Mouse (Mus musculus): ENCODE measurements at regions not wholly inside any gene's neighbourhood (a gene's known extent, or its start where the extent isn't known, plus 50 kb on each side); places are given as distances from the start of the nearest gene placed in this dataset.

DNA sequence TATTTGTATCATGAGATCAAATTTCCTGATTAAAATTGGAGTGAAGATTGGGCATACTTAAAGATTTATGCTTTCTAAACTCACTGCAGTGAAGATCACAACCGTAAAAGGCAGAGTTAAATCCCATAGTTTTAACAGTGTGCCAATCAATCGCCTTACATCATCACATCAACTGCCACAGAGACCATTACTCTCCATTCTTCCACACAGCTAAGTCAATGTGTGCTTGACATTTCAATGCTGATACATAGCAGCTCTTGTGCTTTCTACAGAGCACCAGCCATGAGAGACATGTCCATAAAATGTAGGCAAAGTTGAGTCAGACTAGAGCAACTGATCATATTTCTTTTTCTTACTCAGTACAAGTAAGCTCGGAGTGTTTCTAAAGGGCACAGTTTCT, 530.9 kb upstream of the Gje1 start:
- Histone ChIP-seq H3K9ac (replicated peaks) (no peak overlapping the region), H3K27me3 (replicated peaks) (no peaks in the 10 kb centered on the region), H3K4me1 (no peaks in the 10 kb centered on the region), H3K4me2 (no peak overlapping the region), H3K27ac (replicated peaks) (no peak overlapping the region), H3K9me3 (replicated peaks) (no peaks in the 10 kb centered on the region), H3K4me3 (replicated peaks) (no peak overlapping the region), H3K36me3 (no peaks in the 10 kb centered on the region)
- ATAC-seq (ENCODE audit: low FRiP score) = no peak
- 84% methylated on average over 3 of the region's 3 CpGs for WGBS

GRCm38 (mm10) chr10:15244376-15245262, 526.6 kb upstream of the Gje1 start:
- Histone ChIP-seq H3K27ac (replicated peaks) (no peak overlapping the region), H3K27me3 (replicated peaks) (no peaks in the 10 kb centered on the region), H3K4me2 (no peak overlapping the region), H3K4me3 (replicated peaks) (no peak overlapping the region), H3K9ac (replicated peaks) (no peak overlapping the region), H3K36me3 (no peaks in the 10 kb centered on the region), H3K9me3 (replicated peaks) (no peaks in the 10 kb centered on the region), H3K4me1 (no peaks in the 10 kb centered on the region)
- ATAC-seq (ENCODE audit: low FRiP score) = no peak
- 82% methylated on average over 6 of the region's 6 CpGs for WGBS

- Histone ChIP-seq H3K4me1 (no peaks in the 10 kb centered on the region), H3K4me2 (no peak overlapping the region), H3K36me3 (no peaks in the 10 kb centered on the region), H3K27me3 (replicated peaks) (no peaks in the 10 kb centered on the region), H3K4me3 (replicated peaks) (no peak overlapping the region), H3K9ac (replicated peaks) (no peak overlapping the region), H3K27ac (replicated peaks) (no peak overlapping the region), H3K9me3 (replicated peaks) (no peaks in the 10 kb centered on the region)
- ATAC-seq (ENCODE audit: low FRiP score) = no peak
- WGBS = 63% methylated on average over 2 of the region's 2 CpGs
These were observed 525.4 kb upstream of the Gje1 start for GRCm38 (mm10) chr10:15243460-15243859.

DNA sequence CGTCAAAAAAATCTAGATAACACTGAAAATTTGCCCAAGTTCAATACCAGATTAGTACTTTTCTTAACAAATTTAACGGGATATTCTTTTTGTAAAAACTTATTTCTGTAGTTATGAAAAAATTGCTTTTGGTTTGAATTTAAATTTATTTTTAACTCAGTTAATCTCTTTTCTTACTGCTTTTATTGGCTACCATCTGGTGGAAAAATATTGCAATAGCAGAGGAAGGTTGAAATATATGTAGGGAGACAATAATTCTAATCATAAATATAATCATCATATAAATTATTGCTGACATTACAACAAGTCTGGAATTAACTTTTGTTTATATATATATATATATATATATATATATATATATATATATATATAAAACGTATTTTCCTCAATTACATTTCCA, 500.9 kb upstream of the Gje1 start:
- 86% methylated on average over 3 of the region's 3 CpGs for WGBS
- no peak overlapping the region for H3K4me3 ChIP-seq (replicated peaks)
- no peak overlapping the region for H3K4me2 ChIP-seq
- no peak overlapping the region for H3K9ac ChIP-seq (replicated peaks)
- no peaks in the 10 kb centered on the region for H3K36me3 ChIP-seq
- no peaks in the 10 kb centered on the region for H3K9me3 ChIP-seq (replicated peaks)
- ATAC-seq (ENCODE audit: low FRiP score) = no peak
- no peak overlapping the region for H3K27ac ChIP-seq (replicated peaks)
- no peaks in the 10 kb centered on the region for H3K27me3 ChIP-seq (replicated peaks)
- no peaks in the 10 kb centered on the region for H3K4me1 ChIP-seq

DNA sequence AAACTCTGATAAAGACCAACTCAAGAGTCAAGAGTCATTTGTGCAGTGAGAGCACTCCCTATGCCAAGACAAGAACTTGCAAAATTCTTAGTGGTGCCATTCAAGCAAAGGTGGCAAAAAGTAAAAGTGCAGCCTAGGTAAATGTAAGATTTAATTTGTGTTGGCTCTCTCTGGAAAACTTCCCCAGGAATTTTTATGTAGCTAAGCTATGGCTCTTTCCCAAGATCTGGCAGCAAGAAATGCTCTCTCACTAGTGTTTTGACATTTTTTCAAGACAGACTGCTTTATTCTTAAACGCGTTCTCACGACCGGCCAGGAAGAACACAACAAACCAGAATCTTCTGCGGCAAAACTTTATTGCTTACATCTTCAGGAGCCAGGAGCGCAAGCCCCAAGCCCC, 461.6 kb upstream of the Gje1 start:
- H3K4me2 ChIP-seq = no peak overlapping the region
- no peaks in the 10 kb centered on the region for H3K36me3 ChIP-seq
- no peak overlapping the region for H3K27ac ChIP-seq (replicated peaks)
- WGBS = 95% methylated on average over 6 of the region's 6 CpGs
- ATAC-seq (ENCODE audit: low FRiP score) = no peak
- H3K9ac ChIP-seq (replicated peaks) = no peak overlapping the region
- H3K9me3 ChIP-seq (replicated peaks) = no peaks in the 10 kb centered on the region
- no peaks in the 10 kb centered on the region for H3K4me1 ChIP-seq
- H3K27me3 ChIP-seq (replicated peaks) = no peaks in the 10 kb centered on the region
- H3K4me3 ChIP-seq (replicated peaks) = no peak overlapping the region

DNA sequence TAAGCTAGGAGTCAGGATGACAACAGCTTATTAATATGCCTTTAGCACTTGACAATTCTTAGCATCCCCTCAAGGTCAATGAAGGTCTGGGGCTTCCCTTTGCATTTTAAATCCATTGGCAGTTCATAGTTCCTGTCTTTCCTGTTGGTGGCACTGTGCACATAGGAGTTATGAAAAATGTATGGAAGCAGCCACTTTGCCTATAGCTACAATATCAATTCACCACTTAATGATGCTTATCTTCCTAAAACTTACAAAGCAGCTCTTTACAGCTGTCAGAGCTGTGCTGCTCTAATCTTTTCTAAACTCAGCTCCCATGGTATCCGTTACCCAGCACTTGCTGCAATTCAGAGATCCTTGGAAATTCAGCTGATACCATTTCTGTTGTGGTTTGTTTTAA, 456.4 kb upstream of the Gje1 start:
- Histone ChIP-seq H3K4me2 (no peak overlapping the region), H3K27me3 (replicated peaks) (no peaks in the 10 kb centered on the region), H3K9ac (replicated peaks) (no peak overlapping the region), H3K36me3 (no peaks in the 10 kb centered on the region), H3K4me1 (no peaks in the 10 kb centered on the region), H3K9me3 (replicated peaks) (no peaks in the 10 kb centered on the region), H3K27ac (replicated peaks) (no peak overlapping the region), H3K4me3 (replicated peaks) (no peak overlapping the region)
- 61% methylated on average over 1 of the region's 1 CpGs for WGBS
- no peak for ATAC-seq (ENCODE audit: low FRiP score)

DNA sequence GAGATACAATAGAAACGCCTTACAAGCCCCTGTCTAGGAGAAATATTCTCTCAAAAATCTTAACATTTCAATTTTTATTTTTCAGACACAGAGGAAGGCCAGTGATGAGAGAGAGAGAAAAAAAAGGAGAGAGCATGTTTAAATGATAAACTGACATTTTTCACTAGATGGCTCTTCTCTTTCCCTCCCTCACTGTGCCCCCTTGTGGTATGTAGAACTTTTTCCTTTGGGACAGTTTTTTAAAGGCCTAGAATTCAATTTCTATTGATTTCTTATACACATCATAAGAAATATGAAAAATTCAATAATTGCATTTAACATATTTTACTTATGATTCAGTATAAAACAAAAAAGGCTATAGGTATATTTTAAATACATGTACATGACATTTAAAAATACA, 454.5 kb upstream of the Gje1 start:
- Histone ChIP-seq H3K27me3 (replicated peaks) (no peaks in the 10 kb centered on the region), H3K36me3 (no peaks in the 10 kb centered on the region), H3K4me3 (replicated peaks) (no peak overlapping the region), H3K4me1 (no peaks in the 10 kb centered on the region), H3K9me3 (replicated peaks) (no peaks in the 10 kb centered on the region), H3K27ac (replicated peaks) (no peak overlapping the region), H3K4me2 (no peak overlapping the region), H3K9ac (replicated peaks) (no peak overlapping the region)
- no peak for ATAC-seq (ENCODE audit: low FRiP score)
- WGBS = 78% methylated on average over 1 of the region's 1 CpGs

DNA sequence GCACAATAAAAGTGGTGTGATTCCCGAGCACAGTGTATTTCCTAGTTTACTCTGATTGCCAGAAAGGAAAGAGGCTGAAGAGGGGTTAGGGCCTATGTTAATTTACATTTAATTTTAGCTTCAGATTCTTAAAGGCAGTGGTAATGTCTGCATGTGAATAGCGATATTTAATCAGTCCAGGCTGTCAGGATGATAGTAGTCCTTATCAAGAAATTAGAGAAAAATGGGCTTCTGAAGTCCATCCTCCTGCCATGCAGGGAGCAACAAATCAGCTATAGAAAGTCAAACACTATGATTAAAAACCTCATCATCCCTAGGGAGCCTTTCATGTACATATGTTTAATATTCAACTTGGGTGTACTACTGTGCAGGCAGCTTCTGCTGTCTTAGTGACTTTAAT, 422.7 kb upstream of the Gje1 start:
- Histone ChIP-seq H3K4me1 (no peaks in the 10 kb centered on the region), H3K9me3 (replicated peaks) (no peaks in the 10 kb centered on the region), H3K27ac (replicated peaks) (no peak overlapping the region), H3K4me3 (replicated peaks) (no peak overlapping the region), H3K4me2 (no peak overlapping the region), H3K36me3 (no peaks in the 10 kb centered on the region), H3K27me3 (replicated peaks) (no peaks in the 10 kb centered on the region), H3K9ac (replicated peaks) (no peak overlapping the region)
- ATAC-seq (ENCODE audit: low FRiP score) = no peak
- WGBS = 57% methylated on average over 2 of the region's 2 CpGs
